Mouse (Mus musculus) CD4-positive, CD25-positive, alpha-beta regulatory T cell, adult 4 months (primary cell): ENCODE measurements around the gene Lactb. TPM values are rescaled to one million over a fixed set of nuclear protein-coding genes. Genes with fewer than 3 reads are reported as not detected.
"Not testable (repeated sequence)": the region's sequence is repeated elsewhere in the genome, so short reads cannot be mapped to it uniquely, and the experiment has no call there.

Experiments
- ATAC-seq: one replicate; pipeline ENCODE4 v1.8.0; 2017
- polyA plus RNA-seq, 2 experiments: library from polyadenylated mRNA; unstranded; fragments of 100-300 nt; shearing (Covaris generic); gene quantifications; one replicate each; pipeline ENCODE4 v1.2.1; 2017

Gene Lactb
- polyA plus RNA-seq, 2 experiments from 2014 or later, result 3.0 to 5.8 TPM

DNA sequence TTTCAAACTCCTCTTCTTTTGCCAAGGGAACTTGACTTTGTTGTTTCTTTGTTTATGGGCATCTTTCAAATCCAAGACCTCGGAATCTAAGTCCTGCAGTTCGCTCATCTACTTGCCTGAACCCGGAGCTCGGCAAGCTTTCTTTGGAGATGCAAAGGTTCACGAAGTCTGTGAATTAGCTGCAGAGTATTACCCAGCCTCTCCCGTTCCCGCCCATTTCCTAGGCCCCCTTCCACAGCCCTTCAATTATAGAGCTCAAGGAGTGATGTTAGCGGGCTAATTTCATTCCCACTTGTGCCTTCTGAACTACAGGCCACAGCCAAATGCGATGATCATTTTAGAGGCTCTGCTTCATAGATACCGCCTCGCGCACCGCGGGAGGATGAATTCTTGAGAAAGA, 55.3 kb downstream of the Lactb start:
- ATAC-seq, result no peak

DNA sequence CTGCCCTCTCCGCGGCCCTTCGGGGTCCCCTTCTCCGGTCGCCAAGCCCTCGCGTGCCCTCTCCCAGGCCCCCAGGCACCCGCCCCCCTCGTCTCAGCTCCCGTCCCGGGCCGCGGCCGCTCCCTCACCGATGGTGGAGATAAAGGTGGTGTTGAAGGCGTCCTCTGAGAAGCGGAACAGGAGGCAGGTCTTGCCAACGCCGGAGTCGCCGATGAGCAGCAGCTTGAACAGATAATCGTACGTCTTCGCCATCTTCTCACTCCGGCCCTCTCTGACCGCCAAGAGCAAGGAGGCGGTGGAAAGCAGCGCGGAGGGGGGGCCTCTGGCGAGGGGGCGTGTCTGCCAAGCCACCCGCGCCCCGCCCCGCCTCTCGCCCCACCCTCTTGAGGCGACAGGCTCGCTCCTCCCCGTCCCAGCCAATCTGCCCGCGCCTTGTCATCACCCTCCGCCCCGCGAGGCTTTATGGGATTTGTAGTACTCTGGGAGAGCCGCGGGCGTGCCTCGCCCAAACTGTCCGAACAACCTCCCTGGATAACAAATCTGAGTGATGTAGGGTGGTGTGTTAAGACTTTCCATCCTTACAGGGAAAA, 55.8 kb downstream of the Lactb start, which contains the start of gene Rab8b:
Gene Rab8b (minus strand): TSS at position 306 of the 590 bp plus-strand sequence.
- ATAC-seq, result peak; percentile 81

DNA sequence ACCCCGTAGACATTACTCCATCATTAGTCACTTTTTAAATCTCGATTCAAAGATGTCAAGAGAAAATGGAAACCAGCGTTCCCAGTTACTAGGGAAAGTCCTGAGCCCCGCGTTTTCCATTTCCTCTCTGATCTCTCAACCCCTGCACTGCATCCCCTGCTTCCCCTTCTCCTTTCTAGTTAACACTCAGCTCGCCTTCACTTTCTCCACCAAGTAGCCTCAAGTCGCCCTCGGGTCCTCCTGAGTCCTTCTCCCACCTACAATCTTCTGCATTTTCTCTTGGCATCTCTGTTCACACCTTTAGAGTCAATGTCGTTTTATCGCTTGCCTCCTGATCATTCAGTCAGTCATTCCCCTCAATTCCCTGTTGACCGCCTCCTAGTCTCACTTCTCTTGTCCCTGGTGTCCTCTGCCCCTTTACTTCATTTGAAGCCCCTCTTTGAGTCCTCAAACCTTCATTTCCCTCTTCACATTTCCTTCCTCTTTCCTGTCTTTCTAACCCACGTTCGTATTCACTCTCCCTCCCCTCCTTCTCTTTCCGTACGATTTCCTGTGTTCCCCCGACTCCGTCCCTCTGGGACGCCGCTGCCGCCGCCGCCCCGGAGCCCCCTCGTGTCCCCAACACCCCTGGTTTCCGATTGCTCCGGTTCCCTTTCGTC, 56.5 kb downstream of the Lactb start:
- no peak for ATAC-seq

DNA sequence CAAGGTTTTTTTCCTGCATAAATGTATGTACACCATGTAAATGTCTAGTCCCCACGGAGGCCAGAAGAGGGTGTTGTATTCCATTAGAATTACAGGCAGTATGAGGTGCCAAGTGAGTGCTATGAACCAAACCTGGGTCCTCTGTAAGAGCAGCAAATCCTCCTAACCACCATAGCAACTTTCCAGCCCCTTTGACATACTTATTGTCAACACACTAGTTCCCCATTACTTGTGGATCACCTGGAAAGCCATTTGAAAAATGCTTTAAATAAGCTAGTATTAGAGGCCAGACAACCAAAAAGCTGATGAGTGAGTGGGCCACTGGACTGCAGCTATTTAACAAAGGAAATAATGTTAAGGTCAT, 57.4 kb downstream of the Lactb start:
- no peak for ATAC-seq

DNA sequence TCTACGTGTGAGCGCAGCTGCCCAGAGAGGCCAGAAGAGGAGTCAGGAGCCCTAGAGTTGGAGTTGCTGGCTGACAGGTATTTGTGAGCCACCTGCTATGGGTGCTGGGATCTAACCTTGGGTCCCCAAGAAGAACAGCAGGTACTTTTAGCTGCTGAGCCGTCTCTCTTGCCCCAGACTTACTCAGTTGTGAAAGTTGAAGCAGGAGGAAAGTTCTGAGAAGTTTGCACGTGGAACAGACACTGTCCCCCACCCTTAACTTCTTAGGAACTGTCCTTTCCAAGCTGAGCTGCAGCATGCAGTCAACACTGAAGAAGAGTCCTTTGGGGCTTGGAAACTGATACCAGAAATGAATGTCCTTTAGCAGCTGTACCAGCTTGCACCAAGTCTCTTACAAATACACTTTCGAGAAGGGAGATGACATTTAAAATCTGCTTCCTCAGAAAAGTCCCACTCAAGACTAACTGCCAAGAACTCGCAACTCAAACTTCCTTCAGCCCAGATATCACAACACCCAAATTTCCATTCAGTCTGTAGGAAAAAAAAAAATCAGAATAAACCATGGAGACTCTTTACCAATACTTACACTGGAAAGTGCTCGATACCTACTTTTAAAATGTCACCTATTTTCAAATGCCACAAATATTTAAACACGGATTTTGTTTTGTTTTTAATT, 57.9 kb downstream of the Lactb start:
- no peak for ATAC-seq

DNA sequence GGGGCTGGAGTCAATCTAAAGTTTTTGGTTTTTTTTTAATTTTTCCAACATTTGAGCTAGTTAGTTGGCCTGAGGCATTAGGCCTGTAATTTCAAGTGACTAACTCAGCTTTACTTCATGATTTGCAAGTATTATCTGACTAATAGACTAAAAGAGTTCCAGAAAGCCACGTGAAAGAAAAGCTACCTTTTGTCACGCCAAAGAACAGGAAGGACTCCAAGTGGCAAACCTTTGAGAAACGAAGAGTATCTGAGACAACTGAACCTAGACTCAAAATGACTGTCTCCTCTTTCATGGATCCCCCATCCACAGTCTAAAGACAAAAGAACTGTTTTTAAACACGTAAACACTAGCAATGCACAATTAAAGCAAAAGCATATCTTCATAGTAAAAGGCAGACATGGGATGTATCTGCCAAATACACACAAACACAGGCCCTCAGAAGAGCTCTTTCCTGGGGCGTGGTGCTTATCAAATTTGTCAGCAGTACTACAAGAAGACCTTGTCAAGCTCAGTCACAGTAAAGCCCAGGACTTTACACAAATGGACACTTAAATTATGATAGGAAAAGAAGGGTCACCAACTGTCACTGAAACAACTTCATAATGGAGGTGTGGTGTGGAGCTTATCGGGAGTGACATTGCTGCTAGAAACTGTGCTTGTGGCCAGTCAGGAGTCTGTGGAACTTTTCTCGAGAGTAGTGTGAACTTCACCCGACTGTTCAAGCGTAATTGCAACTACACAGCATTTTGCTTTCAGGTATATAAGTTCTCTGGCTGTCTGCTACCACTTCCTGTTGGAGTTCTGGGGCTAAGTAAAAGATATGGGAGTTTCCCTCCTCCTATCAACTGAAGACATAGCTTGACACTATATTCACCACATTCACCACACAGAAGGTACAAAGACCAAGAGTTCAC, 59.2 kb downstream of the Lactb start:
- ATAC-seq, result peak; percentile 65

DNA sequence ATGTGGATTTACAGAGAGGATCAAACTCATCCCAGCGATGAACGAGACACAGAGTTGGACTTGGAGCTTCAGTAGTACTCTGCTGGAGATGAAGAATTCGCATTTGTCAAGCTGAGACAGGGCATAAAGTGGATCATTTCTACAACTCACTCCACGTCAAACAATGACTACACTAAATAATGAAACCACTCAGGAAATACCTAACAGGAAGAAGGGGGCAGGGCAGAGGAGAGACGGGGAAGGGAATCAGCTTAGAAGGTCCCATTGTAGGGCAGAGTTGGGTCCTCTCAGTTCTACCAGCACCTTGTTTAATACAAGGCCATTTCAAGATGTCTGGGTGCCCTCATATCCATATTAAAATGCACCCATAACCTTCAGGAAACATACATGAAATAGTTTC, 59.9 kb downstream of the Lactb start:
- peak; percentile 28 for ATAC-seq

DNA sequence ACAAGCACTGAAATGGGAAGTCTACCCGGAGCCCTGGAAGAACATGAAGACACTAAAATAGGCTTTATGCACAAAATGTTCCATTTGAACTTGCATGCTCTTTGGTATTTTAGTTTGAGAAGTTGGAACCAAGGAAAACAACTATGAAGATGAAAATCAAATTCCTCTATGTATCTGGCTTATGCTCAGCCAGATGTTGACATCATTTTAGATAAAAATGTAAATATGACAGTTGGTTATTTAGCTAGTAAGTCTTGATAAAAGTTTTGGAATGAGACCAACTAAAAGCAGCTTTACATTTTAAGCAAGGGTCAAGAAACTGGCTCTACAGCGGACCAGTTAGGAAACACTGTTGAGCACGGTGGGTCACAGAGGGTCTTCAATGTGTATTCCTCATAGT, 60.7 kb downstream of the Lactb start:
- ATAC-seq, result no peak

DNA sequence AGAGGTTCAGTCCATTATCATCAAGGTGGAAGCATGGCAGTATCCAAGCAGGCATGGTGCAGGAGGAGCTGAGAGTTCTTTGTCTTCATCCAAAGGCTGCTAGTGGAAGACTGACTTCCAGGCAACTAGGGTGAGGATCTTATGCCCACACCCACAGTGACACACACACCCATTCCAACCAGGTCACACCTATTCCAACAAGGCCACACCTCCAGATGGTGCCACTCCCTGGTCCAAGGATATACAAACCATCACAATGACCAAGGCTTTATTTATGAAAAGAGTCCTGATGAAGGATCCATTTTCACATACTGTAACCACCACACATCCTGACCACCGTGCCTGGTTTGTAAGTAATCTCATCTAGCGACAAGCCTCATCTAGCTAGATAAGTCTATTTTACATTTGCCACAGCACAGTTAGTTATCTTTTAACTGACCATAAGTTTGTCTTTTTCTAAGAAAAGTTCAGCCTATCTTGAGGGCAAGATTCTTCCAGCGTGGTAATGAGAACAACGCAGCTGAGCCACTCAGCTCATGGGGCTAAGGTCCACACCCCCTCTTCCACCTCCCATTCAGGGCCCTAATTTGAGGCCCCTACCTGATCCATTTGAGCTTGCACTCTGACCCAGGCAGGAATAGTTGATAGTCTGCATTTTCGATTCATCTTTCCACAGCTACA, 61.9 kb downstream of the Lactb start:
- not testable (repeated sequence) for ATAC-seq

DNA sequence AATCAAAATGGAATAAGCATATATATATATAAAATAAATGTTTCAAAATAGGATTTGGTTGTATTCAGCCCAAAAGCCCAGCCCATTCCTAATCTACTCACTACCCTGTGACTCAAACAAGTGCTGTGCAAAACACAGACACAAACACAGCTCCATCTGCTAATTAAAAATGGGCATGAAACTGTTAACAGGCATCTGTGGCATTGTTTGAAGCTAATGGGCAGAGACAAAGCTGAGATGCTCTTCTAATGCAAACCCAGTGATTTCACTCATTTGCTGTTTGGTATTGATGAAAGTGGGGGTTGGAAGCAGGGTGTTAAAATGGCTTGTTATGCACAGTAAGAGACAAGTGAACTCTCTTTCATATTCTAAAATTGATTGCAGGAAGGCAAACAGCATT, 63.0 kb downstream of the Lactb start:
- ATAC-seq, result no peak

DNA sequence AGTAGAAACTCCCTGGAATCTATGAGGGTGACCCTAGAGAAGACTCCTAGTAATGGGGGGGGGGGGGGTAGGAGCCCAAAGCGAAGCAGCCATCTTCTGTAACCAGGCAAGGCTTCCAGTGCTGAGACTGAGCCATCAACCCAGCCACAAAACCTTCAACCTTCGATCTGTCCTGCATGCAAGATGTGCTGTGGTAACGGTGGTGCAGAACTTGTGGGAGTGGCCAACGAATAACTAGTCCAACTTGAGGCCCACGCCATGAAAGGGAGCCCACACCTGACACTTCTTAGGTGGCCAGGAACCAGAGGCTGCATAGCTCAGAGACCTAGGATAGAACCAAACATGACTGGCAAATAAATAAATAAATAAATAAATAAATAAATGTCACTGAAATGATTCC, 64.6 kb downstream of the Lactb start:
- ATAC-seq, result no peak

DNA sequence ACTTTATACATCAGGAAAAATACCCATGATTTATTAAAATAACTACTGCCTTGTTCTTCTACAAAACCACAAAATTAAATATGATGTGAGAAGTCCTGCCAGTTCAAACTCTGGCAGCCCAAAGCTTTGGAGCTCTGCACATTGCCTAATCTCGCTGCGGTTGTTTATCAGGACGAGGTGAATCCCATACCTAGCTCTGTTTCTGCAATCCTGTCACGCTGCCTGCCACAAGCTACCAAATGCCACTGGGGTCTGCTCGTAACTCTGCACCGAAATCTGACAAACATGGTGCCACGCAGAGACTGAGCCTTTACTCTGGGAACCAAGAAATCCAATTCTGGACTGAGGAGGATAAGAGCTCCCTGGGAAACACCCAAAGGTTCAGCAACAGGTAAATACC, 65.4 kb downstream of the Lactb start:
- ATAC-seq, result no peak

DNA sequence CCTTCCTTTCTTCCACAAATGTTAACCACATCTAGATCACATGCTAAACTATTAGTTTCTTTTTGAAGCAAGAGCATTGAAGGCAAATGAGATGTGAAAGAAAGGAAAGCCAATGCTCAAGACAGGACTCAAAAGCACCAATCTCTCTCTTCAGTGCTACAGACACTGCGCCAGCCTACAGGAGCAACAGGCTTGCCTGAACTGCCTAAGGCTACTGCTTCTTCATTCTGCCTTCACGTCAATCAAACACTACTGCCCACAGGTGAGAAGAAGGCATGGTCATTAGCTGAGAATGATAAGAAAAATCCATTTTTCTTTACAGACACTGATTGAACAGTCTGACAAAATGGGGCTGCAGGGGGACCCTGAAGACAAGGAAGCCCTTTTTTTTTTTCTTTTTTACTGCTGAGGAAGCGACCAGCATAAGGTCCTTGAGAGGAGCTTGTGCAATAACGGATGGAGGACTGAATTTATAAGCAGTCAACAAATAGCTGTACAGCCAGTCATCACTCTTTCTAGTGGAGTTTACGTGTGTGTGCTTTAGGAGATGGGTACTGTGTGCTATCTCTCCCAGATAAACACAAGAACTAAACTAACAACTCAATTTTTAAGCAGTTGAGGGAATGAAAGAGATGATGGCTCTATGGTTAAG, 67.4 kb downstream of the Lactb start:
- no peak for ATAC-seq

DNA sequence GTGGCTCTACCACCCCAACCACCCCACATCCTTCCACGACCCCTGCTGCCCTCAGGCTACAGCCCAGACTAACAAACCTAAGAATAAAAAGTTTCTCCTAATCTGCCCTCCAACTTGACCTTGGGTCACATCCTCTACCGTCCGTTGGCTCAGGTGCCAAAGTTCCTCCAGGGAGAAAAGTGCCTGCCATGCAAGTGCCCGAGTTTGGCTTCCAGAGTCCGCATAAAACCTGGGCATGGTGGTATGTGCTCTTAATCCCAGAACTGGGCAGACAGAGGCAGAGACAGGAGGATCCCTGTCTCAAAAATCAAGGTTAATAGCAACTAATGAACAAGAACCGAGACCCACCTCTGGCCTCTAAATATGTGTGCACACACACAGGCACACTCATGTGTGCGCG, 68.2 kb downstream of the Lactb start:
- no peak for ATAC-seq

DNA sequence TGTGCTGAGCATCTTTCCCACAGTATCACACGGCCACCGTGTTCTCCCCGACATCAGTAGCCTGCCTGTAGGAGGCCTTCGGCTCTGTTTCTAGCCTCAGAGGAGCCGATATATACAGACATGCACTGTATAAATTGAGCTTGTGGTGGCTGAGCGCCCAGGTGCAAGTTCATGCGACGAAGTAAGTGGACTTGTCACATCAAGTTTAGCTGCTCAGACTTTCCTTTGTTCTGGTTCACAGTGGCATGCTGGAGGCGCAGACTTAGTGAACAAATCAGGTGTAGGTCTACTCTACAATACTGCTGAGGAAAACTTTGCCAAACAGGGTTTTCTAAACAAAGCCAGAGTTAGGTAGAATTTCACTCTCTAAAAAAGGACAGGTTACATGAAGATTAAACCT, 69.3 kb downstream of the Lactb start:
- ATAC-seq, result no peak

Other genes with a start within 250 kb of the Lactb start
- 1 to 10 TPM in 1 of 2 experiments, under 1 TPM in 1; 0.79 to 1.1 TPM for gene Aph1b, start 180.0 kb downstream of the Lactb start, polyA plus RNA-seq
- gene Gm10647, start 178.4 kb downstream of the Lactb start, polyA plus RNA-seq, result under 1 TPM in 1 of 2 experiments, not detected in 1; 0.17 TPM
- gene Aph1c, start 140.8 kb downstream of the Lactb start, polyA plus RNA-seq, result under 1 TPM; 0.38 to 0.44 TPM
- 100 to 1,000 TPM; 138 to 179 TPM for gene Rab8b, start 55.8 kb downstream of the Lactb start, polyA plus RNA-seq
- 100 to 1,000 TPM; 155 to 182 TPM for gene Rps27l, start 29.4 kb downstream of the Lactb start, polyA plus RNA-seq
- 10 to 100 TPM; 25.6 to 42.4 TPM for gene Tpm1, start 73.9 kb upstream of the Lactb start, polyA plus RNA-seq